Mouse (Mus musculus) cortical plate, adult 2 months (tissue): ENCODE data around the gene Tfb1m.

ENCODE experiments used
- CTCF ChIP-seq: fragments of 200-500 bp; IDR thresholded peaks from 2 replicates; pipeline ENCODE4 v1.5.1; 2011; ENCODE audit warnings: mild to moderate bottlenecking, control low read depth, low read length; ENCODE audit not compliant: insufficient read depth; ENCODE audit errors: extremely low read depth
- POLR2A ChIP-seq: fragments of 200-500 bp; IDR thresholded peaks from 2 replicates; pipeline ENCODE4 v1.6.1; 2011; ENCODE audit warnings: mild to moderate bottlenecking, low read length, control low read depth; ENCODE audit not compliant: insufficient read depth; ENCODE audit errors: extremely low read depth

- no peak for TF ChIP-seq CTCF
- TF ChIP-seq POLR2A: no peak
Measured at GRCm38 (mm10) chr17:3598393-3598792, 40.8 kb upstream of the Tfb1m start.
